Mouse (Mus musculus) heart, adult 2 months (tissue): ENCODE results near the gene Rhof. TPM values are rescaled to one million over a fixed set of nuclear protein-coding genes. Genes with fewer than 3 reads are reported as not detected.

ENCODE experiments used
- DNase-seq, 2 experiments: peaks; one replicate each; pipeline ENCODE4 v3.0.0; 2021
- H3K27ac ChIP-seq: fragments of 200-600 bp; 2 replicates; pipeline ENCODE4 v1.8.1; 2022
- H3K27me3 ChIP-seq: fragments of 200-500 bp; 2 replicates; pipeline ENCODE4 v1.6.1; 2012; ENCODE audit warnings: mild to moderate bottlenecking, low read length, inconsistent platforms, mixed read lengths; ENCODE audit not compliant: control insufficient read depth, insufficient read depth
- H3K36me3 ChIP-seq: fragments of 200-500 bp; 2 replicates; pipeline ENCODE4 v1.6.1; 2012; ENCODE audit warnings: low read length, inconsistent platforms; ENCODE audit not compliant: control insufficient read depth, insufficient read depth
- H3K4me1 ChIP-seq: fragments of 200-500 bp; 2 replicates; pipeline ENCODE4 v1.6.1; 2011; ENCODE audit warnings: low read length; ENCODE audit not compliant: control insufficient read depth, insufficient read depth
- H3K4me3 ChIP-seq: fragments of 200-600 bp; 2 replicates; pipeline ENCODE4 v1.8.1; 2022
- H3K79me2 ChIP-seq: fragments of 200-500 bp; replicated peaks from 2 replicates; pipeline ENCODE4 v1.6.1; 2012; ENCODE audit warnings: mild to moderate bottlenecking, inconsistent platforms, low read length, moderate library complexity, mixed read lengths; ENCODE audit not compliant: control insufficient read depth, insufficient read depth
- H3K9ac ChIP-seq: fragments of 200-500 bp; 2 replicates; pipeline ENCODE4 v1.6.1; 2012; ENCODE audit warnings: low read depth, mild to moderate bottlenecking, control low read depth, inconsistent platforms, low read length, mixed read lengths
- CTCF ChIP-seq: fragments of 200-600 bp; IDR thresholded peaks from 2 replicates; pipeline ENCODE4 v1.8.1; 2022; ENCODE audit warnings: antibody characterized with exemption, mild to moderate bottlenecking, moderate library complexity
- EP300 ChIP-seq: fragments of 200-500 bp; IDR thresholded peaks from 2 replicates; pipeline ENCODE4 v1.6.1; 2011; ENCODE audit warnings: low read depth, low read length, control low read depth; ENCODE audit not compliant: insufficient read depth
- POLR2A ChIP-seq: fragments of 200-500 bp; IDR thresholded peaks from 2 replicates; pipeline ENCODE4 v1.6.1; 2011; ENCODE audit warnings: mild to moderate bottlenecking, low read depth, low read length, control low read depth; ENCODE audit not compliant: insufficient read depth
- WGBS: fragments of 180-500 bp; shearing (Covaris S2); methylation state at CpG from one replicate; pipeline ENCODE4 v1.1.7; 2018; 5-methylcytosine and 5-hydroxymethylcytosine counted together
- intact Hi-C: fragments of 180-260 bp; cut with DNase I; formaldehyde crosslinking; loops from one replicate; pipeline ENCODE4 v1.15.1; 2025
- polyA plus RNA-seq: library from polyadenylated mRNA; depleted of rRNA; stranded (reverse); fragments of >200 nt; gene quantifications from 2 replicates; pipeline ENCODE4 v1.2.3, GENCODE M21; 2012
- total RNA-seq, 2 experiments: library from RNA; stranded (reverse); gene quantifications; 2 replicates each; pipeline ENCODE4 v1.2.3; 2021

Gene Rhof
- total and polyA plus RNA-seq, 3 experiments, result 0.64 to 2.3 (median 0.70) TPM

GRCm38 (mm10) chr5:123079568-123079967 lies 52.9 kb downstream of the Rhof start:
- Histone ChIP-seq H3K27ac (peak overlapping the region; percentile 34), H3K36me3 (no peaks in the 10 kb centered on the region), H3K4me3 (no peak overlapping the region), H3K9ac (no peak overlapping the region), H3K4me1 (peaks cover 14% of the 10 kb centered on the region), H3K27me3 (no peaks in the 10 kb centered on the region), H3K79me2 (peaks cover 3% of the 10 kb centered on the region)
- no peak for DNase-seq
- 25% methylated on average over 1 of the region's 1 CpGs for WGBS
- TF ChIP-seq CTCF, result no peak
- no peak for TF ChIP-seq POLR2A
- TF ChIP-seq EP300, result no peak
- intact Hi-C loops, result loop anchor here (5.0 kb wide), 1 partner anchor 148 kb away; no protein-coding TSS in a partner anchor

GRCm38 (mm10) chr5:123076419-123077281 lies 55.8 kb downstream of the Rhof start:
- Histone ChIP-seq H3K4me1 (peaks cover 8% of the 10 kb centered on the region), H3K27ac (peak overlapping the region; percentile 81), H3K9ac (peak overlapping the region; percentile 96), H3K27me3 (no peaks in the 10 kb centered on the region), H3K4me3 (peak overlapping the region; percentile 99), H3K36me3 (no peaks in the 10 kb centered on the region), H3K79me2 (peaks cover 3% of the 10 kb centered on the region; the same call in 1 of the 2 replicates)
- TF ChIP-seq POLR2A (no peak), CTCF (no peak), EP300 (no peak)
- WGBS, result 2% methylated on average over 35 of the region's 35 CpGs
- DNase-seq, result peak; percentile 34 to 40
- intact Hi-C loops, result loop anchor here (5.0 kb wide), 1 partner anchor 151 kb away; no protein-coding TSS in a partner anchor

GRCm38 (mm10) chr5:123075576-123076418 lies 56.7 kb downstream of the Rhof start:
- H3K4me1 ChIP-seq, result peaks cover 8% of the 10 kb centered on the region
- peak overlapping the region; percentile 96 for H3K9ac ChIP-seq
- 3% methylated on average over 45 of the region's 45 CpGs for WGBS
- H3K4me3 ChIP-seq, result peak overlapping the region; percentile 99
- peaks cover 3% of the 10 kb centered on the region; the same call in 1 of the 2 replicates for H3K79me2 ChIP-seq
- no peaks in the 10 kb centered on the region for H3K36me3 ChIP-seq
- peak; percentile 96 to 99 for DNase-seq
- intact Hi-C loops, result loop anchor here (5.0 kb wide), 1 partner anchor 152 kb away; no protein-coding TSS in a partner anchor
- peak overlapping the region; percentile 81 for H3K27ac ChIP-seq
- TF ChIP-seq EP300 (0 out of 2 replicates have a peak, but pooled peaks have one; percentile 17), POLR2A (peak; percentile 81), CTCF (no peak)
- no peaks in the 10 kb centered on the region for H3K27me3 ChIP-seq

GRCm38 (mm10) chr5:123068714-123069113 lies 63.8 kb downstream of the Rhof start:
- no peaks in the 10 kb centered on the region for H3K36me3 ChIP-seq
- no peak for DNase-seq
- no peak overlapping the region for H3K4me3 ChIP-seq
- no peaks in the 10 kb centered on the region for H3K79me2 ChIP-seq
- H3K27ac ChIP-seq, result no peak overlapping the region
- intact Hi-C loops, result no loop called here
- no peak overlapping the region for H3K9ac ChIP-seq
- WGBS, result 91% methylated on average over 2 of the region's 2 CpGs
- TF ChIP-seq POLR2A (no peak), EP300 (no peak), CTCF (no peak)
- peaks cover 4% of the 10 kb centered on the region for H3K4me1 ChIP-seq
- H3K27me3 ChIP-seq, result no peaks in the 10 kb centered on the region

- intact Hi-C loops, result no loop called here
- H3K27ac ChIP-seq, result peak within 1 kb of the TSS; percentile 64
- no peak for TF ChIP-seq CTCF
- WGBS, result 81% methylated on average over 12 of the region's 12 CpGs
- H3K27me3 ChIP-seq, result no peaks in the 10 kb centered on the region
- peaks cover 4% of the 10 kb centered on the region for H3K4me1 ChIP-seq
- no peaks in the 10 kb centered on the region for H3K36me3 ChIP-seq
- no peaks in the 10 kb centered on the region for H3K79me2 ChIP-seq
- no peak within 1 kb of the TSS for H3K9ac ChIP-seq
- no peak within 1 kb of the TSS for H3K4me3 ChIP-seq
- DNase-seq, result no peak
Measured at GRCm38 (mm10) chr5:123068115-123068514, 64.4 kb downstream of the Rhof start, which contains the start of gene Tmem120b. Gene Tmem120b (plus strand): TSS chr5:123068415.
